Mouse (Mus musculus) cerebellum, adult 18-20 months (tissue): ENCODE results near the gene Camkv.

Source experiments
- DNase-seq, 2 experiments: peaks; one replicate each; pipeline ENCODE4 v3.0.0; 2021

Camkv gene

DNA sequence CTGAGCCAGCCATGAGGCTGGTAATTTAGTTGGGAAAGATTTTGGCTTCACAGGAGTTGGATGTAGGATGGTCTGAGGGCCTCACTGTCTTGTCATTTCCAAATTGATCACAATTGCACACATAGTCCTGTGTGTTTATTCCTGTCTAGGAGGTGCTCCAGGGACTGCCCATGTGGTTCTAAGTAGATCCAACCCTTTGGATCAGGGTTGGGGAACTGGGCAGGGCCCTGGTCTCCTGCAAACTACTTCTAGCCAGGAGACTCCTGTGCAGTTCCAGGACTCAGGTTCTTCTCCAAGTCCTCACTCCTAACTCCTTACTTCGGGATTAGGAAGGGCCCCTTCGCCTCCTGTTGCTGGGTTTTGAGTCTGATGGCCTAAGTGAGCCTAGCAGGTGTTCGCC lies at the start of gene Camkv:
Camkv (plus strand) TSS at position 301 of the 400 bp plus-strand sequence.
- DNase-seq: no peak

GRCm38 (mm10) chr9:107887804-107888266 lies 47.6 kb upstream of the Camkv start, which contains the start of gene Mon1a:
Mon1a (plus strand) TSS chr9:107888151.
- DNase-seq: peak; percentile 90 to 96

GRCm38 (mm10) chr9:107888267-107888850 lies 47.1 kb upstream of the Camkv start:
- DNase-seq: peak in 1 of 2 experiments; percentile 35

GRCm38 (mm10) chr9:107890260-107890659 lies 45.2 kb upstream of the Camkv start:
- DNase-seq: no peak

DNA sequence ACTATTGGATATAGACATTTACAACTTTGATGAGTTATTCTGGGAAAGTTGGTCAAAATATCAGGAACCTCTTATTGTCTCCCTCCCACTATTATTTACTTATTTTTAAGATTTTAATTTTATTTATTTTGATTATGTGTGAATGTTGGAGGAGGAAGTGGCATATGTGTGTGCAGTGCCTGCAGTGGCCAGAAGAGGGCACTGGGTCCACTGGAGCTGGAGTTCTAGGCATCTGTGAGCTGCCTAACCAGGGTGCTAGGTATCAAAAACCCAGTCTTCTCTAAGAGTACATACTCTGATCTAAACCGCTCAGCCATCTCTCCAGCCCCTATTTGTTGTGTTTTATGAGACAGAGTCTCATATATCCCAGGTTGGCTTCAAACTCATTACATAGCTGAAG lies 44.5 kb upstream of the Camkv start:
- no peak for DNase-seq

- peak in 1 of 2 experiments; percentile 28 for DNase-seq
Measured at GRCm38 (mm10) chr9:107898563-107898962, 36.9 kb upstream of the Camkv start.

DNA sequence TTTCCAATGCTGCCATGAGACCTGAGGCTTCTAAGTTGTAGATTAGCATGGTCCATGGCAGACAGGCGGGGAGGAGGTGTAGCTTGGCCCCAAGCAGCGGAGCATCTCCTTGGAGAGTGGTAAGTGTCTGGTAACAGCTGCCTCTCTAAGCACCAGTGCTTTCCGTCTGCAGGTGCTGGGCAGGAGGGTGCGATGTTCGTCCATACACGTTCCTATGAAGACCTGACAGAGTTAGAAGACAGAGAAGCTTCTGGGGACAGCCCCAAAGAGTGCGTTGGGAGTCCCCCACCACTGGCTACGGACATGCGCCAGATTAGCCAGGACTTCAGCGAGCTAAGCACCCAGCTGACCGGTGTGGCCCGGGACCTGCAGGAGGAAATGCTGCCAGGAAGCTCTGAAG lies 35.6 kb upstream of the Camkv start:
- no peak for DNase-seq

DNA sequence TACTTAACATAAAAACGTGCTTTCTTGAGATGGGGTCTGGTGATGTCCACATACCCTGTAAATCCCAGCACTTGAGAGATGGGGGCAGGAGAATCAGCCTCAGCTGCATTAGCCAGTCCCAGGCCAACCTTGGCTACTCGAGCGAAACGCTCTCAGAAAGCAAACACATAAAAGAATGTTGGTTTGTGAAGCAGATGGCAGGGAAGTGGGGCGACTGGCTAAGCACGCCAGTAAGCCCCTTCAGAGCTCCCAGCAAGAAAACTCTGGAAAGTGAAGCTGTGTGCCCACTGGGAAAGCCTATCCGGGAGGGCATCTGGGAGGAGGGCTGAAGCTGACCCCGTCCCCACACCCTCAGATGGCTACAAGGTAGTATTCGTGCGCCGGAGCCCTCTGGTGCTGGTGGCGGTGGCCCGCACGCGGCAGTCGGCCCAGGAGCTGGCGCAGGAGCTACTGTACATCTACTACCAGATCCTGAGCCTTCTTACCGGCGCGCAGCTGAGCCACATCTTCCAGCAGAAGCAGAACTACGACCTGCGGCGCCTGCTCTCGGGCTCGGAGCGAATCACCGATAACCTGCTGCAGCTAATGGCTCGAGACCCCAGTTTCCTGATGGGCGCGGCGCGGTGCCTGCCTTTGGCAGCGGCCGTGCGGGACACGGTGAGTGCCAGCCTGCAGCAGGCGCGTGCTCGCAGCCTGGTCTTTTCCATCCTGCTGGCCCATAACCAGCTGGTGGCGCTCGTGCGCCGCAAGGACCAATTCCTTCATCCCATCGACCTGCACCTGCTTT lies 34.4 kb upstream of the Camkv start:
- DNase-seq: peak; percentile 95 to 96

DNA sequence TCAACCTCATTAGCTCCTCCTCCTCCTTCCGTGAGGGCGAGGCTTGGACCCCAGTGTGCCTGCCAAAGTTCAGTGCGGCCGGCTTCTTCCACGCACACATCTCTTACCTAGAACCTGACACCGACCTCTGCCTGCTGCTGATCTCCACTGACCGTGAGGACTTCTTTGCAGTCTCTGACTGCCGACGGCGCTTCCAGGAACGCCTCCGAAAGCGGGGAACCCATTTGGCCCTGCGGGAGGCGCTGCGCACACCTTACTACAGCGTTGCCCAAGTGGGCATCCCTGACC lies 33.9 kb upstream of the Camkv start:
- DNase-seq: no peak

GRCm38 (mm10) chr9:107904726-107905125 lies 30.7 kb upstream of the Camkv start:
- peak; percentile 90 to 91 for DNase-seq

DNA sequence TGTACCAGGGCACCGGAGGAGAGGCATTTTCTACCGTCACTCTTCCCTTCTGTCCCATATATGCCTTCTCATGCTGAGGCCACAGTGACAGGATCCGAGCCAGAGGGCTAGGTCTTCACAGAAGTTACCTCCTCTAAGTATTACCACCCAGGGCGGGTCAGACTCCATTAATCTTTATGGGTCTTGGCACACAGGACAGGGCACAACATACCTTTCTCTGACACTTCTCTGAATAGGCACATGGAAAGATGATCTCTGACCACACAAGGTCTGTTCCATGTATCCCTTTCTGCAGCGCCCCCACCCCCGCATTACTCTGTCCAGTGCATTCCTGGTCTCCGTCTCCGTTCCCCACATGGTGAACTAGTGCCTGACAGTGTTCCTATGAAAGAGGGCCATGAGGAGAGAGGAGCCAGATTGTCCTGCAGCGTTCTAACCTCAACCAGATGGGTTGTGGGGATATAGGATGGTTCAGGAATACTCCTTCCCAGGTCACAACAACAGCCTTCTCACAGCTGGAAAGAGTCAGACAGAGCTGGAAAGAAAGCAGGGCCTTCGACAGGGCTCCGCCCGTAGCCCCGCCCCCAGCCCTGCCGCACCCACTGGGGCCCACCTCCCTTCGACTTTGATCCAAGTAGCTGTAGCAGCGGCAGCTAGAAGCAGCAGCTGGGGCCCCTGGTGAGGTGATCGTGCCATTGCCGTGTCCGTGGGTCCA lies 29.1 kb upstream of the Camkv start, which contains the start of gene Mst1r:
Mst1r (plus strand) TSS at position 622 of the 715 bp plus-strand sequence.
- no peak for DNase-seq

- no peak for DNase-seq
Measured at GRCm38 (mm10) chr9:107906967-107907800, 28.3 kb upstream of the Camkv start.

GRCm38 (mm10) chr9:107907801-107908120 lies 27.7 kb upstream of the Camkv start:
- DNase-seq: no peak

- DNase-seq: no peak
Measured at GRCm38 (mm10) chr9:107908410-107909158, 26.9 kb upstream of the Camkv start.

- no peak for DNase-seq
Measured at GRCm38 (mm10) chr9:107910025-107910769, 25.3 kb upstream of the Camkv start.

DNA sequence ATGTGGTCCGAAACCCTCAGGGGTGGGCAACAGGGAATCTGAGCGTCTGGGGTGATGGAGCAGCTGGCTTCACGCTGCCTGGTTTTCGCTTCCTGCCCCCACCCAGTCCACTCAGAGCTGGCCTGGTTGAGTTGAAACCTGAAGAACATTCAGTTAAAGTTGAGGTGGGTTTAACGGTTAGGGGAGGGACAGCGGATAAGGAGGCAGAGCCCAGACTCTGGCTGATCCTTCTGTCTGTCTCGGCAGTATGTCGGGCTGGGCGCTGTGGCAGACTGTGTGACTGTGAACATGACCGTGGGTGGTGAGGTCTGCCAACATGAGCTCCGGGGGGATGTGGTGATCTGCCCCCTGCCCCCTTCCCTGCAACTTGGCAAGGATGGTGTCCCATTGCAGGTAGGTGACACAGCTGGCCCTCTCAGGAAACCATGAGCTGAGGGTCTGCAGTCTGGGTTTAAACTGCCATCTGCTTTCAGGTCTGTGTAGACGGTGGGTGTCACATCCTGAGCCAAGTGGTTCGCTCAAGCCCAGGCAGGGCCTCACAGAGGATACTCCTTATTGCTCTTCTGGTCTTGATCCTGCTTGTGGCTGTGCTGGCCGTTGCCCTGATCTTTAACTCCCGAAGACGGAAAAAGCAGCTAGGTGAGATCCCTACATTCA lies 20.6 kb upstream of the Camkv start:
- DNase-seq: no peak

- DNase-seq: no peak
Measured at GRCm38 (mm10) chr9:107917895-107918608, 17.4 kb upstream of the Camkv start.

DNA sequence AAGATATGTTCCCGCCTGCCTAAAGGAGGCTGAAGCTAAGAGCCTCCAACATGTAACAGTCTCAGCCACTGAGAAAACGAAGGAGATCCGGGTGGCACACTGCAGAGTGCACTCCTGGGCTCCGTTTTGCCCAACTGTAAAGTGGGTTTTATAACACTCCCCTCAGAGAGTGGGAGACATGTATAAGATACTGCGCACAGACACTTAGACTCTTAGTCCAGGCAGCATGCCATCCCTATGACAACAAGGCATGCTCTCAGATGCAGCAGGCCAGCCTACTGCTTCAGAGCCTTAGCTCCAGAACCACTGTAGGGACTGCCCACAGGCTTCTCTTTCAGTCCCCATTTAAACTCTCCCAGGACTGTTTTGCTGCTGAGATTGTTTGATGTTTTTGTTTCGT lies 16.6 kb upstream of the Camkv start:
- DNase-seq: no peak

GRCm38 (mm10) chr9:107919441-107919840 lies 16.0 kb upstream of the Camkv start:
- no peak for DNase-seq

DNA sequence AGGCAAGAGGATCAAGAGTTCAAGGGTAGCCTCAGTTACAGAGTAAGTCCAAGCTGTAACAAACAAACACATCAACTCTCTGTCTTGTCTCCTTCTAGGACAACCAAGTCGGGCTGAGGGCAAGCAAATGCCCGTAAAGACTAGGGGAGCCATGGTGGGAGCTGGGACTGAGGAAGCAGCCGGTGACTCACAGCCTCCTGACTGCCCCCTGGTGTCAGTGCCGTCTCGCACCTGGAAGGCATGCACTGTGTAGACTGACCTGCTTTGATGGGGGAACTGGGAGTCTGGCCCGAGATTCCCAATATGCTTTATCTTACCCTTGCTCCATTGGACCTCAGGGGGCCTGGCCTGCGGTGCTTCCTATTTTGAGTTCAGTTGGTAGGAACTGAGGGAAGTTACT lies 12.5 kb upstream of the Camkv start:
- no peak for DNase-seq
